Mouse (Mus musculus) kidney, postnatal 0 days (tissue): ENCODE measurements around the gene Cdc14b. TPM values are rescaled to one million over a fixed set of nuclear protein-coding genes. Genes with fewer than 3 reads are reported as not detected.

ENCODE experiments used
- ATAC-seq: fragments of 200-750 bp; cut with Nextera tagmentation; replicated peaks from 2 replicates; pipeline ENCODE4 v1.8.0; 2017; ENCODE audit warnings: low read depth, moderate number of reproducible peaks, moderate TSS enrichment, moderate library complexity; ENCODE audit not compliant: low FRiP score
- DNase-seq: peaks from one replicate; pipeline ENCODE4 v3.0.0-alpha.2; 2016; ENCODE audit warnings: low spot score
- H3K27ac ChIP-seq: fragments of 300-500 bp; sonication (generic); 2 replicates; pipeline ENCODE4 v1.5.1; 2014; ENCODE audit warnings: mild to moderate bottlenecking
- H3K27me3 ChIP-seq: fragments of 300-500 bp; sonication (generic); 2 replicates; pipeline ENCODE4 v1.6.1; 2014; ENCODE audit warnings: low read length, mixed read lengths; ENCODE audit not compliant: insufficient read depth
- H3K36me3 ChIP-seq: fragments of 300-500 bp; sonication (generic); 2 replicates; pipeline ENCODE4 v1.6.1; 2014; ENCODE audit warnings: low read length, mixed read lengths; ENCODE audit not compliant: insufficient read depth
- H3K4me1 ChIP-seq: fragments of 300-500 bp; sonication (generic); replicated peaks from 2 replicates; pipeline ENCODE4 v1.6.1; 2014; ENCODE audit warnings: antibody characterized with exemption, low read length, mixed read lengths; ENCODE audit not compliant: insufficient read depth
- H3K4me2 ChIP-seq: fragments of 300-500 bp; sonication (generic); 2 replicates; pipeline ENCODE4 v1.6.1; 2014; ENCODE audit warnings: mild to moderate bottlenecking, low read length, moderate library complexity, mixed read lengths
- H3K4me3 ChIP-seq: fragments of 300-500 bp; sonication (generic); replicated peaks from 2 replicates; pipeline ENCODE4 v1.5.1; 2014; ENCODE audit warnings: low read depth, low read length
- H3K9ac ChIP-seq: fragments of 300-500 bp; sonication (generic); 2 replicates; pipeline ENCODE4 v1.6.1; 2014; ENCODE audit warnings: low read depth, low read length
- H3K9me3 ChIP-seq: fragments of 300-500 bp; sonication (generic); replicated peaks from 2 replicates; pipeline ENCODE4 v1.6.1; 2016; ENCODE audit warnings: low read length, inconsistent platforms, mixed read lengths
- CTCF ChIP-seq: IDR thresholded peaks from 2 replicates; pipeline ENCODE4 v1.5.1; 2016; ENCODE audit warnings: antibody characterized with exemption, low read depth, mild to moderate bottlenecking, moderate library complexity
- WGBS: fragments of 180-500 bp; shearing (Covaris S2); extraction: QIAGEN DNeasy Blood & Tissue Kit; methylation state at CpG from one replicate; pipeline ENCODE4 v1.1.7; 2014; 5-methylcytosine and 5-hydroxymethylcytosine counted together
- polyA plus RNA-seq: library from polyadenylated mRNA; unstranded; fragments of >200 nt; fragmentation: Nextera tagmentation; extraction: Ambion mirVana; gene quantifications from 2 replicates; pipeline ENCODE4 v1.2.1, GENCODE M21; 2015

Gene Cdc14b
- polyA plus RNA-seq, 1 experiment from 2014 or later = 7.3 TPM

GRCm38 (mm10) chr13:64253697-64254096, 21.4 kb downstream of the Cdc14b start:
- no peak overlapping the region for H3K4me2 ChIP-seq
- no peak overlapping the region for H3K27ac ChIP-seq
- no peak for TF ChIP-seq CTCF
- H3K9ac ChIP-seq = no peak overlapping the region
- H3K4me1 ChIP-seq = no peaks in the 10 kb centered on the region
- no peak overlapping the region for H3K4me3 ChIP-seq
- H3K9me3 ChIP-seq = no peaks in the 10 kb centered on the region
- DNase-seq = no peak
- ATAC-seq = no peak
- H3K27me3 ChIP-seq = no peaks in the 10 kb centered on the region
- no peaks in the 10 kb centered on the region for H3K36me3 ChIP-seq

- no peaks in the 10 kb centered on the region for H3K4me1 ChIP-seq
- no peak overlapping the region for H3K27ac ChIP-seq
- no peaks in the 10 kb centered on the region for H3K27me3 ChIP-seq
- no peaks in the 10 kb centered on the region for H3K9me3 ChIP-seq
- no peak overlapping the region for H3K4me3 ChIP-seq
- no peaks in the 10 kb centered on the region for H3K36me3 ChIP-seq
- DNase-seq = no peak
- H3K9ac ChIP-seq = no peak overlapping the region
- ATAC-seq = no peak
- WGBS = 68% methylated on average over 5 of the region's 5 CpGs
- TF ChIP-seq CTCF = no peak
- H3K4me2 ChIP-seq = no peak overlapping the region
These were observed 22.9 kb downstream of the Cdc14b start for GRCm38 (mm10) chr13:64252147-64252546.

GRCm38 (mm10) chr13:64250363-64250762, 24.7 kb downstream of the Cdc14b start:
- ATAC-seq = no peak
- no peaks in the 10 kb centered on the region for H3K36me3 ChIP-seq
- no peaks in the 10 kb centered on the region for H3K9me3 ChIP-seq
- H3K4me2 ChIP-seq = no peak overlapping the region
- no peaks in the 10 kb centered on the region for H3K4me1 ChIP-seq
- 19% methylated on average over 1 of the region's 1 CpGs for WGBS
- H3K4me3 ChIP-seq = no peak overlapping the region
- no peak overlapping the region for H3K9ac ChIP-seq
- H3K27ac ChIP-seq = no peak overlapping the region
- peak; percentile 59 for DNase-seq
- TF ChIP-seq CTCF = peak; percentile 71
- no peaks in the 10 kb centered on the region for H3K27me3 ChIP-seq

- Histone ChIP-seq H3K4me2 (peak overlapping the region; percentile 98), H3K4me1 (no peaks in the 10 kb centered on the region), H3K9ac (peak overlapping the region; percentile 62), H3K27ac (peak overlapping the region; percentile 19; the same call in 1 of the 2 replicates), H3K27me3 (no peaks in the 10 kb centered on the region), H3K9me3 (no peaks in the 10 kb centered on the region), H3K36me3 (no peaks in the 10 kb centered on the region), H3K4me3 (peak overlapping the region; percentile 54)
- WGBS = 7% methylated on average over 22 of the region's 22 CpGs
- DNase-seq = peak; percentile 83
- ATAC-seq = peak; percentile 80
- TF ChIP-seq CTCF = peak; percentile 95
These were observed 26.1 kb downstream of the Cdc14b start for GRCm38 (mm10) chr13:64248775-64249524.

GRCm38 (mm10) chr13:64248161-64248774, 26.8 kb downstream of the Cdc14b start:
- H3K4me3 ChIP-seq = peak overlapping the region; percentile 54
- H3K9ac ChIP-seq = peak overlapping the region; percentile 62
- H3K36me3 ChIP-seq = no peaks in the 10 kb centered on the region
- H3K9me3 ChIP-seq = no peaks in the 10 kb centered on the region
- 2% methylated on average over 24 of the region's 24 CpGs for WGBS
- TF ChIP-seq CTCF = no peak
- no peaks in the 10 kb centered on the region for H3K27me3 ChIP-seq
- ATAC-seq (peak; percentile 93), DNase-seq (peak; percentile 75)
- H3K4me1 ChIP-seq = no peaks in the 10 kb centered on the region
- peak overlapping the region; percentile 19; the same call in 1 of the 2 replicates for H3K27ac ChIP-seq
- peak overlapping the region; percentile 98 for H3K4me2 ChIP-seq

- Histone ChIP-seq H3K9me3 (no peaks in the 10 kb centered on the region), H3K4me1 (no peaks in the 10 kb centered on the region), H3K36me3 (no peaks in the 10 kb centered on the region), H3K4me3 (no peak overlapping the region), H3K9ac (no peak overlapping the region), H3K27me3 (no peaks in the 10 kb centered on the region), H3K27ac (no peak overlapping the region), H3K4me2 (no peak overlapping the region)
- no peak for ATAC-seq
- WGBS = 78% methylated on average over 12 of the region's 12 CpGs
- TF ChIP-seq CTCF = no peak
- DNase-seq = no peak
These were observed 29.0 kb downstream of the Cdc14b start for GRCm38 (mm10) chr13:64246106-64246505.
